Mouse (Mus musculus): ENCODE measurements around the gene Clec3a.

DNA sequence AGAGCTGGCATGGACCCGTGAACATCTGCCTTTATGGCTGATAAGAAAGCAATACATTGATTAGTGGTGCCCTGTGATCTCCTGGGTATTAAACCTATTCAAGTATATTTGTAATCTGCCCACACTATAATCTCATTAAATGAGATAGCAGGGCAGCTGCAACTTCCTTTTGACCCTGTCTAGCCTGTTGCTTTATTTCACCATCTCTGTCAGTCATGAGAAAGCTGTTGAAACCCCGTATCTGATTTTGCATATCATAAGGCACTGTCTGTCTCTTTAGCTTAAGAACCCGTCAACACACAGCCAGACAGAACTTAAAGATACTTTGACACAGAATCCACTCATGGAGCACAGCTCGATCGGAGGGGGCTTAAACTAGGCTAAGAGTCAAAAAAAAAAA lies 600 bp downstream of the Clec3a start:
- TF ChIP-seq CEBPB (IDR thresholded peaks at IDR 0.05; ENCODE audit: low read depth) (no peak), CTCF (IDR thresholded peaks at IDR 0.05; ENCODE audit: control insufficient read depth, insufficient read depth, insufficient read length) (no peak), MAX (IDR thresholded peaks at IDR 0.05) (no peak), MYOG (IDR thresholded peaks at IDR 0.05; ENCODE audit: control insufficient read depth, extremely low read depth, insufficient read length) (no peak)
